Mouse (Mus musculus): ENCODE results near the gene Cttn.

DNA sequence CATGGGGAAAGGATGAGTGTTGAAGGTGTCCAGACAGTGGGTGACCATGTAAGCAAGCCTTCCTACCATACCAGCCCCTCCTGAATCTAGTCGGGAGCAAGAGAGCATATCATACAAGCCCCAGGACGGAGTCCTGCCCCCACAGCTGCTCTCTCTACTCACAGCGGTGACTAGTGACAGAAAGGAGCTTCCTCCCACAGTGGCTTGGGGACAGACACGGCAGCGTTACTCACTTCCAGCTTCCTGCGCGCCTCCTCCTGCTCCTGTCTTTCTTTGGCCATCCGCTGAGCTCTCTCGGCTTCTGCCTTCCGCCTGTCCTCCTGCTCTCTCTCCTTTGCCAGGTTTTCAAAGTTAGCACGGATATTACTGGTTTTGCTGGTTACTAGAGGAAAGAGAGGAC is 29.3 kb downstream of the Cttn start:
- TF ChIP-seq CTCF (IDR thresholded peaks at IDR 0.05) (no peak), POLR2A (IDR thresholded peaks at IDR 0.05; ENCODE audit: insufficient read depth, low read depth, low read length) (no peak)
